Mouse (Mus musculus) heart, postnatal 4 days (tissue): Measurements from ENCODE around the gene Mlana. TPM values are rescaled to one million over a fixed set of nuclear protein-coding genes. Genes with fewer than 3 reads are reported as not detected.

Source experiments
- DNase-seq: peaks from one replicate; pipeline ENCODE4 v3.0.0; 2021
- total RNA-seq, 2 experiments: library from RNA; stranded (reverse); gene quantifications; 2 replicates each; pipeline ENCODE4 v1.2.3; 2021

Gene Mlana
- total RNA-seq, result 1 to 10 TPM; 3.9 to 5.1 TPM

GRCm38 (mm10) chr19:29697245-29697874, at the start of gene Mlana:
Mlana (plus strand) TSS chr19:29697824.
- peak; percentile 14 for DNase-seq

GRCm38 (mm10) chr19:29648550-29648914, 49.1 kb upstream of the Mlana start:
- DNase-seq, result no peak

GRCm38 (mm10) chr19:29649683-29650082, 47.9 kb upstream of the Mlana start:
- no peak for DNase-seq

- no peak for DNase-seq
Measured at GRCm38 (mm10) chr19:29653768-29654265, 43.8 kb upstream of the Mlana start.

- no peak for DNase-seq
Measured at GRCm38 (mm10) chr19:29655148-29655547, 42.5 kb upstream of the Mlana start.

- no peak for DNase-seq
Measured at GRCm38 (mm10) chr19:29656029-29656428, 41.6 kb upstream of the Mlana start.

- no peak for DNase-seq
Measured at GRCm38 (mm10) chr19:29656620-29657019, 41.0 kb upstream of the Mlana start.

- no peak for DNase-seq
Measured at GRCm38 (mm10) chr19:29657033-29657432, 40.6 kb upstream of the Mlana start.

- DNase-seq, result no peak
Measured at GRCm38 (mm10) chr19:29657558-29657957, 40.1 kb upstream of the Mlana start.

GRCm38 (mm10) chr19:29658836-29659235, 38.8 kb upstream of the Mlana start:
- no peak for DNase-seq

GRCm38 (mm10) chr19:29659705-29660104, 37.9 kb upstream of the Mlana start:
- DNase-seq, result no peak

- no peak for DNase-seq
Measured at GRCm38 (mm10) chr19:29660835-29661764, 36.5 kb upstream of the Mlana start.

GRCm38 (mm10) chr19:29661974-29662580, 35.5 kb upstream of the Mlana start:
- no peak for DNase-seq

GRCm38 (mm10) chr19:29663780-29664179, 33.8 kb upstream of the Mlana start:
- DNase-seq, result no peak

GRCm38 (mm10) chr19:29664934-29665333, 32.7 kb upstream of the Mlana start:
- DNase-seq, result no peak

GRCm38 (mm10) chr19:29666164-29666563, 31.5 kb upstream of the Mlana start:
- DNase-seq, result no peak

- no peak for DNase-seq
Measured at GRCm38 (mm10) chr19:29666965-29667594, 30.5 kb upstream of the Mlana start.

GRCm38 (mm10) chr19:29668135-29668534, 29.5 kb upstream of the Mlana start:
- no peak for DNase-seq

GRCm38 (mm10) chr19:29670247-29670646, 27.4 kb upstream of the Mlana start:
- DNase-seq, result no peak

GRCm38 (mm10) chr19:29671160-29671559, 26.5 kb upstream of the Mlana start:
- DNase-seq, result no peak

- no peak for DNase-seq
Measured at GRCm38 (mm10) chr19:29672660-29673059, 25.0 kb upstream of the Mlana start.

- DNase-seq, result no peak
Measured at GRCm38 (mm10) chr19:29674946-29675345, 22.7 kb upstream of the Mlana start.
